Mouse (Mus musculus) liver, adult 2 months (tissue): Measurements from ENCODE around the gene Kbtbd4.

ENCODE experiments used
- CTCF ChIP-seq: fragments of 200-500 bp; IDR thresholded peaks from 2 replicates; pipeline ENCODE4 v1.5.1; 2011; ENCODE audit warnings: low read depth, low read length, control low read depth
- POLR2A ChIP-seq: fragments of 200-500 bp; IDR thresholded peaks from 2 replicates; pipeline ENCODE4 v1.6.1; 2011; ENCODE audit warnings: low read length, control low read depth; ENCODE audit not compliant: insufficient read depth; ENCODE audit errors: extremely low read depth

DNA sequence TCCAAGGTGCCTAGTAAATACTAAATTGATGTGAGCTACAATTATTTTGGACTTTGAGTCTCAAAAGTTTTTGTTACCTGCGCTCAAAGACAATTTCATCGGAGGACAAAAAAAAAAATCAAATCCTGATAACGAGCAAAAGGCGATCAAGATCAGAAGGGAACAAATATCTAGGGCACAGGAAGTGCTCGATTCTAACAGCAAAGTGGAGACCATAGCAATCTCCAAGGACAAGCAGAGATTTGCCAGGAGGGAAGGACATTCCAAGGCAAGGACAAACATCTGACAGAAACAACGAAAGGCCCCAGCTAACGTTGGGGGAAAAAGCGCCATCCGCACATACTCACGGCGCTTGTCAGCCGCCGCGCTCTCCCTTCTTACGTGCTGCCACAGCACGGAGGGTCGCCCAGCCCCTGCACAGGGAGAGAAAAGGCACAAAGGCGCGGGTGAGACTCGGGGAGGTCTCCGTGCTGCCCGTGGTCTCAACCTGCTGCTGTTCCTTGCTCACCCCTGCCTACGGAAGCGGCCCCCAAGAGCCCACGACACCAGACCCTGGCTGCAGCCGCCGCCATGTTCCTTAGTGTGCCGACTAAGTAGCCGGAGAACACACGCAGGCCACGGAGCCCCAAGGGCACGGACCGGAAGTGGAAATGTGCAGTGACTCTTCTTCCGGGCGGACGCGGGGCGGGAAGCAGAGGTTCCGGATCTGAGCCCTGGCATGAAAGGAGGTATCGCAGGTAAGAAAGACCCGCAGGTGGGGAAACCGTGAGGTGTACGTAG lies at the start of gene Kbtbd4, which contains the start of gene Ndufs3:
- TF ChIP-seq POLR2A: peak; percentile 81; the same call in 1 of the 2 replicates
- no peak for TF ChIP-seq CTCF
